Mouse (Mus musculus) forebrain, postnatal 0 days (tissue): ENCODE results near the gene Il12rb2. TPM values are rescaled to one million over a fixed set of nuclear protein-coding genes. Genes with fewer than 3 reads are reported as not detected.

ENCODE experiments used
- ATAC-seq: fragments of 200-750 bp; cut with Nextera tagmentation; 2 replicates; pipeline ENCODE4 v1.8.0; 2017; ENCODE audit warnings: mild to moderate bottlenecking, moderate library complexity
- DNase-seq: peaks from one replicate; pipeline ENCODE4 v3.0.0-alpha.2; 2015
- H3K27ac ChIP-seq: fragments of 300-500 bp; sonication (generic); 2 replicates; pipeline ENCODE4 v1.5.1; 2014; ENCODE audit warnings: low read depth, mild to moderate bottlenecking, antibody characterized with exemption, low read length, moderate library complexity, mixed read lengths
- H3K27me3 ChIP-seq: fragments of 300-500 bp; sonication (generic); 2 replicates; pipeline ENCODE4 v1.6.1; 2014; ENCODE audit warnings: mild to moderate bottlenecking, low read length, mixed read lengths; ENCODE audit not compliant: insufficient read depth
- H3K36me3 ChIP-seq: fragments of 300-500 bp; sonication (generic); 2 replicates; pipeline ENCODE4 v1.6.1; 2014; ENCODE audit warnings: mild to moderate bottlenecking, moderate library complexity; ENCODE audit not compliant: insufficient read depth
- H3K4me1 ChIP-seq: fragments of 300-500 bp; sonication (generic); 2 replicates; pipeline ENCODE4 v1.6.1; 2014; ENCODE audit warnings: antibody characterized with exemption; ENCODE audit not compliant: insufficient read depth
- H3K4me2 ChIP-seq: fragments of 300-500 bp; sonication (generic); 2 replicates; pipeline ENCODE4 v1.6.1; 2014; ENCODE audit warnings: low read depth, mild to moderate bottlenecking, moderate library complexity
- H3K4me3 ChIP-seq: fragments of 300-500 bp; sonication (generic); 2 replicates; pipeline ENCODE4 v1.5.1; 2014; ENCODE audit warnings: low read depth, low read length, mixed read lengths
- H3K9ac ChIP-seq: fragments of 300-500 bp; sonication (generic); 2 replicates; pipeline ENCODE4 v1.6.1; 2014; ENCODE audit warnings: mild to moderate bottlenecking
- H3K9me3 ChIP-seq: fragments of 300-500 bp; sonication (generic); 2 replicates; pipeline ENCODE4 v1.6.1; 2016; ENCODE audit warnings: low read length
- CTCF ChIP-seq: sonication (generic); IDR thresholded peaks from 2 replicates; pipeline ENCODE4 v1.5.1; 2016; ENCODE audit warnings: antibody characterized with exemption, control low read depth, low read depth
- WGBS: fragments of 180-500 bp; shearing (Covaris S2); extraction: QIAGEN DNeasy Blood & Tissue Kit; methylation state at CpG from one replicate; pipeline ENCODE4 v1.1.7; 2014; 5-methylcytosine and 5-hydroxymethylcytosine counted together
- polyA plus RNA-seq: library from polyadenylated mRNA; unstranded; fragments of >200 nt; fragmentation: Nextera tagmentation; extraction: Ambion mirVana; gene quantifications from 2 replicates; pipeline ENCODE4 v1.2.1, GENCODE M21; 2015
- total RNA-seq: library from RNA; depleted of rRNA; stranded (reverse); fragments of >200 nt; gene quantifications from 2 replicates; pipeline ENCODE4 v1.2.3, GENCODE M21; 2014; rRNA removed

Gene Il12rb2
- 0.05 and 0.08 TPM in 2 replicates for total RNA-seq
- 0.08 TPM in 1 of 2 replicates, not detected in the other for polyA plus RNA-seq

GRCm38 (mm10) chr6:67375982-67376391 is at the start of gene Il12rb2:
Gene Il12rb2 (minus strand): TSS chr6:67376188.
- Histone ChIP-seq H3K9me3 (no peaks in the 10 kb centered on the region), H3K27ac (no peak within 1 kb of the TSS), H3K36me3 (no peaks in the 10 kb centered on the region), H3K9ac (no peak within 1 kb of the TSS), H3K4me2 (peak within 1 kb of the TSS; percentile 52), H3K4me3 (peak within 1 kb of the TSS; percentile 19; the same call in 1 of the 2 replicates), H3K27me3 (peaks cover 5% of the 10 kb centered on the region; the same call in 1 of the 2 replicates), H3K4me1 (no peaks in the 10 kb centered on the region)
- WGBS, result 4% methylated on average over 26 of the region's 26 CpGs
- no peak for TF ChIP-seq CTCF
- ATAC-seq (0 out of 2 replicates have a peak, but pooled peaks have one; percentile 38), DNase-seq (no peak)

- H3K4me1 ChIP-seq, result no peaks in the 10 kb centered on the region
- no peak for ATAC-seq
- DNase-seq, result no peak
- H3K36me3 ChIP-seq, result no peaks in the 10 kb centered on the region
- H3K9me3 ChIP-seq, result no peaks in the 10 kb centered on the region
- no peak for TF ChIP-seq CTCF
- no peak overlapping the region for H3K4me3 ChIP-seq
- H3K27ac ChIP-seq, result no peak overlapping the region
- H3K4me2 ChIP-seq, result no peak overlapping the region
- no peaks in the 10 kb centered on the region for H3K27me3 ChIP-seq
- 71% methylated on average over 5 of the region's 5 CpGs for WGBS
- H3K9ac ChIP-seq, result no peak overlapping the region
Observed at GRCm38 (mm10) chr6:67421761-67422160, 45.8 kb upstream of the Il12rb2 start.

- Histone ChIP-seq H3K4me2 (no peak overlapping the region), H3K27ac (no peak overlapping the region), H3K4me3 (no peak overlapping the region), H3K9ac (no peak overlapping the region), H3K9me3 (no peaks in the 10 kb centered on the region), H3K27me3 (no peaks in the 10 kb centered on the region), H3K4me1 (no peaks in the 10 kb centered on the region), H3K36me3 (no peaks in the 10 kb centered on the region)
- DNase-seq (no peak), ATAC-seq (no peak)
- TF ChIP-seq CTCF, result no peak
- WGBS, result 86% methylated on average over 3 of the region's 3 CpGs
Observed at GRCm38 (mm10) chr6:67416557-67416956, 40.6 kb upstream of the Il12rb2 start.

GRCm38 (mm10) chr6:67415276-67415675 is 39.3 kb upstream of the Il12rb2 start:
- ATAC-seq, result no peak
- whole genome bisulfite sequencing, result 95% methylated on average over 5 of the region's 5 CpGs
- no peaks in the 10 kb centered on the region for H3K9me3 ChIP-seq
- H3K4me2 ChIP-seq, result no peak overlapping the region
- H3K27ac ChIP-seq, result no peak overlapping the region
- DNase-seq, result no peak
- no peak overlapping the region for H3K4me3 ChIP-seq
- no peak overlapping the region for H3K9ac ChIP-seq
- no peaks in the 10 kb centered on the region for H3K36me3 ChIP-seq
- no peaks in the 10 kb centered on the region for H3K27me3 ChIP-seq
- H3K4me1 ChIP-seq, result no peaks in the 10 kb centered on the region
- no peak for TF ChIP-seq CTCF

GRCm38 (mm10) chr6:67413378-67413777 is 37.4 kb upstream of the Il12rb2 start:
- no peak overlapping the region for H3K4me2 ChIP-seq
- DNase-seq (no peak), ATAC-seq (no peak)
- no peaks in the 10 kb centered on the region for H3K27me3 ChIP-seq
- 62% methylated on average over 2 of the region's 2 CpGs for WGBS
- H3K4me3 ChIP-seq, result no peak overlapping the region
- no peak for TF ChIP-seq CTCF
- no peaks in the 10 kb centered on the region for H3K36me3 ChIP-seq
- no peaks in the 10 kb centered on the region for H3K9me3 ChIP-seq
- H3K9ac ChIP-seq, result no peak overlapping the region
- no peak overlapping the region for H3K27ac ChIP-seq
- H3K4me1 ChIP-seq, result no peaks in the 10 kb centered on the region

- Histone ChIP-seq H3K27me3 (no peaks in the 10 kb centered on the region), H3K9ac (no peak overlapping the region), H3K36me3 (no peaks in the 10 kb centered on the region), H3K27ac (no peak overlapping the region), H3K4me2 (no peak overlapping the region), H3K9me3 (no peaks in the 10 kb centered on the region), H3K4me3 (no peak overlapping the region), H3K4me1 (no peaks in the 10 kb centered on the region)
- 11% methylated on average over 3 of the region's 3 CpGs for WGBS
- no peak for ATAC-seq
- TF ChIP-seq CTCF, result no peak
- no peak for DNase-seq
Observed at GRCm38 (mm10) chr6:67405281-67405682, 29.3 kb upstream of the Il12rb2 start.

GRCm38 (mm10) chr6:67399551-67399950 is 23.6 kb upstream of the Il12rb2 start:
- Histone ChIP-seq H3K27me3 (no peaks in the 10 kb centered on the region), H3K4me3 (no peak overlapping the region), H3K4me2 (no peak overlapping the region), H3K9ac (no peak overlapping the region), H3K36me3 (no peaks in the 10 kb centered on the region), H3K4me1 (no peaks in the 10 kb centered on the region), H3K27ac (no peak overlapping the region), H3K9me3 (no peaks in the 10 kb centered on the region)
- no peak for ATAC-seq
- DNase-seq, result no peak
- 80% methylated on average over 5 of the region's 5 CpGs for WGBS
- TF ChIP-seq CTCF, result no peak
